Mouse (Mus musculus) embryonic fibroblast, embryonic 13.5 days (primary cell): ENCODE measurements at regions not wholly inside any gene's neighbourhood (a gene's known extent, or its start where the extent isn't known, plus 50 kb on each side); places are given as distances from the start of the nearest gene placed in this dataset.

ENCODE experiments used
- H3K27ac ChIP-seq: 2 replicates; pipeline ENCODE4 v1.5.1; 2012; ENCODE audit warnings: low read length, control low read depth, inconsistent platforms; ENCODE audit not compliant: insufficient read depth
- H3K4me1 ChIP-seq: 2 replicates; pipeline ENCODE4 v1.6.1; 2011; ENCODE audit warnings: low read length; ENCODE audit not compliant: control insufficient read depth, insufficient read depth
- H3K4me3 ChIP-seq: 2 replicates; pipeline ENCODE4 v1.5.1; 2011; ENCODE audit warnings: mild to moderate bottlenecking, control low read depth, low read length; ENCODE audit not compliant: insufficient read depth
- CTCF ChIP-seq: IDR thresholded peaks from 2 replicates; pipeline ENCODE4 v1.5.1; 2011; ENCODE audit warnings: mild to moderate bottlenecking, control low read depth, low read length, moderate library complexity, borderline replicate concordance; ENCODE audit not compliant: insufficient read depth
- POLR2A ChIP-seq: IDR thresholded peaks from 2 replicates; pipeline ENCODE4 v1.6.1; 2011; ENCODE audit warnings: low read depth, mild to moderate bottlenecking, control low read depth, low read length, moderate library complexity

DNA sequence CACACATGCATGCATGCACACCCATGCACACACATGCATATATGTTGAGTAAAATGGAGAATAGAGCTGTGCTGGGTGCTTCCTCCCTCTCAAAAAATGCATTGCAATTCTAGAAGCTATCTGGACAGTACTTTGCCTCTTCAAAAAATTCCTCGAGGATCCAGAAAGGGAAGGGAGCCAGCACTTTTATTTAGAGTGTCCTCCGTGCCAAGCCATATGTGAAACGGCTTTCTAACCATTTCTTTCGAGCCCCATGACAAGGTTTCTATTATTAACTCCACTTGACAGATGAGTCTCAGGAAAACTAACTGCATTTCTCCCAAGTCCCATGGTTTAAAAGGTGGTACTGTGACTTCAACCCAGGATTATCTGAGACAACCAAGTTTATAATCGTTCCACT is 140.7 kb upstream of the Usp24 start:
- no peak overlapping the region for H3K4me3 ChIP-seq
- H3K4me1 ChIP-seq: no peaks in the 10 kb centered on the region
- H3K27ac ChIP-seq: no peak overlapping the region
- TF ChIP-seq POLR2A: no peak
- no peak for TF ChIP-seq CTCF

DNA sequence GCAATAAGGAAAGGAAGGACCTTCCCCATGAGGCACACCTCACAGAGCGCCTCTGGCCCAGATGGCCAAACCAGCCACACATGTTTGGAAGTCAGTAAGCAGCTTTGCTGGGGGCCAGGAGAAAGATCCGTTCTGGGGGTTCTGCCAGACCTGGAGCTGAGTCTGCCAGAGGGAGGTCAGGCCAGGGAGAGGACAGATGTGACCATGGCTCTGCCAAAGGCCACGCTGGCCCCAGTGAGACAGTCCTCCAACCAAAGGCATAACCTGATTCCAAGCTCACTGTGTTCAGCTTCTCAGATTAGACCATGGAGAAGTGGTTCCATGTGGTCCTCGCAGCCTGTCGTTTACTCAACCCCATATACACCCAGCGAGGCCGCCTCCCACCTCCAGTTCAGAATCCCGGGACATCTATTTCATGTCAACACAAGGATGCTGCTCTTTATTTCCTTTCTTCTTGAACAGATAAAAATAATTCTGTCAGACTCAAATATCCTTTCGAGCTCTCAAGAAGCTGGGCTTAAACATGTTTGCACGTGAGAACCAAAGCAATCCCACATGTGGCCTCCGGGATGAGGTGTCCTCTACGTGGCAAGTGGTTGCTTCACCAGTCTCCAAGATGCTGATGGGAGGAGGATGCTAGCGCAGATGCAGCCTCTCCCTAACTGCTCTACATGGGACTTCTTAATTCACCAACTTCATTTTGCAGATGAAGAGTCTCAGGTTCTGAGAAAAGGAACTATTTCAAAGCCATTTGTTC is 130.1 kb upstream of the Usp24 start:
- Histone ChIP-seq H3K4me3 (no peak overlapping the region), H3K4me1 (peaks cover 8% of the 10 kb centered on the region), H3K27ac (peak overlapping the region; percentile 91)
- TF ChIP-seq POLR2A: no peak
- no peak for TF ChIP-seq CTCF

- Histone ChIP-seq H3K27ac (peak overlapping the region; percentile 96), H3K4me3 (no peak overlapping the region), H3K4me1 (peaks cover 8% of the 10 kb centered on the region)
- TF ChIP-seq CTCF (no peak), POLR2A (no peak)
These were observed 129.3 kb upstream of the Usp24 start for GRCm38 (mm10) chr4:106186684-106187083.

GRCm38 (mm10) chr4:106190248-106190647 is 125.8 kb upstream of the Usp24 start:
- no peak overlapping the region for H3K27ac ChIP-seq
- H3K4me3 ChIP-seq: no peak overlapping the region
- TF ChIP-seq POLR2A: no peak
- no peak for TF ChIP-seq CTCF
- peaks cover 9% of the 10 kb centered on the region for H3K4me1 ChIP-seq

DNA sequence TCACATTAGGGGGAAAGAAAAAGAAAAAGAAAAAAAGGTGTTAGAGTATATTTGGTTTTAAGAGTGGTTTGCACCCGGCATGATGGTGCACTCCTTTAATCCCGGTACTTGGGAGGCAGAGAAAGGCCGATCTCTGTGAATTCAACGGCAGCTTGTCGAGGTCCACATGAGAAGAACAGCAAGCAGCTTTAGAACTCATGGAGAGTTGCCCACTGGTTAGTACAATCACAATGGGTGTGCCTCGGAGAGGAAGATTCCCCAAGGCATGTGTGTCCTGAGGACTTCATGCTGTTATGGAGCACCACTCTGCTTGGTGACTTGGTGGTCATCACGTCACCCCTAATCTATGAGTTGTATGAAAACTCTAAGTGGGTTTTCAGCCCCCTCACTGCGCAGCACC is 124.7 kb upstream of the Usp24 start:
- Histone ChIP-seq H3K4me3 (no peak overlapping the region), H3K27ac (no peak overlapping the region), H3K4me1 (peaks cover 12% of the 10 kb centered on the region)
- TF ChIP-seq POLR2A (no peak), CTCF (no peak)

DNA sequence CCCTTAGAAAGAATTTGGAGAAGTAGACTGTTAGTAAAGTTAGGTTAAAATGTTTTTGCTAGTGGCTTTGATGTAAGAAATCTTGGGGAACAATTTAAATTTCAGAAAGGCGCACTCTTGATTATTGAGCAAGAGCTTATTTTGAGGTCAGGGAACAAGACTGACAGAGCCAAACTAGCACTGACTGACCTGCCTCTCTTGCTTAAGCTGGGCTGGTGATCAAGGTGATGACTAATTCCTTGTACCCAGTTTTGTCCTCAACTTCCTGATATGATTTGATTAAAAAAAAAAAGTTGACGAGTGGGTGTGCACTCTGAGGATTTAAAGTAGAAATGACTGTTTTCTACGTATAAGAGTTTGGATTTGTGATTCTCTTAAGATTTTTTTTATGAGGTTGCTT is 124.2 kb upstream of the Usp24 start:
- Histone ChIP-seq H3K27ac (no peak overlapping the region), H3K4me1 (peaks cover 13% of the 10 kb centered on the region), H3K4me3 (no peak overlapping the region)
- TF ChIP-seq POLR2A (no peak), CTCF (no peak)

GRCm38 (mm10) chr4:106193204-106193945 is 122.6 kb upstream of the Usp24 start:
- TF ChIP-seq CTCF: no peak
- no peak for TF ChIP-seq POLR2A
- no peak overlapping the region for H3K4me3 ChIP-seq
- H3K4me1 ChIP-seq: peaks cover 6% of the 10 kb centered on the region
- H3K27ac ChIP-seq: no peak overlapping the region

DNA sequence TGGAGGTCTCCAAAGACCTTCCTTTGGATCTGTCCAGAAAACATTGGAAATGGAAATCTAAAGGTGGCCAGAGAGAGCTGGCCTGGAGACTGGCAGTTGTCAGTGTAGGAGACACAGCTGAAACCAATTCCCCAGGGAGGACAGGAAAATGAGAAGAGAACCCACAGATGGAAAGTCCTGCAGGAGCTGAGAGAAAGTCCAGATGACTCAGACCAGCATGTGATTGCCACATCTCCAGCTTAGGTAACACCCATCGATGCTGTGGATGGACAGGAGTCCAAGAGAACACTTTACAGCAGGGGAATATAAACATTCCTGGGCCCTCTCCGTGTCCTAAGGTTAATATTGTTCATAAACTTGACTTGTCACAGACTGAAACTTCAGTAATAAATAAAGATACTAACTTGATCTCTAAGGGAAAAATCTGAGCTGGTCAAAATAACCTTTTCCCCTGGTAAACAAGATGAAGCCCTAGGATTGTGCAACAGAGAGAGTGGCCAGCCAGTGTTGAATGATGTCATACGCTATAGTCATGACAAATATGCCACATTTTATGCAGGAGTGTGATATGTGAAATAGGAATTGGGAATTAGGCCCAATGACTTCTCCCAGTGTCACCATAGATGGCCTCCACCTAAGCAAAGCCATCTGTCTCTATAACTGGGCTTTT is 120.4 kb upstream of the Usp24 start:
- no peak for TF ChIP-seq CTCF
- no peak for TF ChIP-seq POLR2A
- Histone ChIP-seq H3K4me1 (peaks cover 6% of the 10 kb centered on the region), H3K4me3 (no peak overlapping the region), H3K27ac (0 out of 2 replicates have a peak overlapping the region, but pooled peaks have one; percentile 20)

DNA sequence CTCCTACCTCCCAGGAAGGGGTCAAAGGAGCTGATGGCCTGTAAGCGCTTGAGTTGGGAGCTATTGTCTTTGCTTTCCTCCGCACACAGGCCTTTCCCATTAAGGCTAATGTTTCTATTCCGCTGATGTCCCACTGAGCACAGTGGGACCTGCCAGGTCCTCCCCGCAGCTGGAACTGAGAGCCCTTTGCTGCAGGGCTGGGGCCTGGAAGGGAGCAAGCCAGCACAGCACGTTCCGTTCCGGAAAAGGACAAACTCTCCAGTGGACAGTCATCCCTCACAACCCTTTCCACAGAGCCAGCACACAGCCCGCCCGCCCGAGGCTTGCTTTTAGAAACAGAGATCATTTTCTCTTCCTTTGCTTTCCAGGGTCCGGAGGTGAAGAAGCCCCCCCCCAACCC is 116.2 kb upstream of the Usp24 start:
- Histone ChIP-seq H3K27ac (no peak overlapping the region), H3K4me1 (peaks cover 6% of the 10 kb centered on the region), H3K4me3 (no peak overlapping the region)
- TF ChIP-seq POLR2A (no peak), CTCF (no peak)
